Mouse (Mus musculus) ES-Bruce4 (cell line): ENCODE measurements around the gene Upb1. TPM values are rescaled to one million over a fixed set of nuclear protein-coding genes. Genes with fewer than 3 reads are reported as not detected.

Source experiments
- H3K27ac ChIP-seq: 2 replicates; pipeline ENCODE4 v1.5.1; 2012; ENCODE audit warnings: low read length, inconsistent platforms; ENCODE audit not compliant: insufficient read depth
- H3K27me3 ChIP-seq: 2 replicates; pipeline ENCODE4 v1.6.1; 2012; ENCODE audit warnings: mild to moderate bottlenecking, low read length, inconsistent platforms; ENCODE audit not compliant: control insufficient read depth, poor library complexity, insufficient read depth, severe bottlenecking
- H3K36me3 ChIP-seq: 2 replicates; pipeline ENCODE4 v1.6.1; 2012; ENCODE audit warnings: inconsistent platforms, mild to moderate bottlenecking, low read length, moderate library complexity; ENCODE audit not compliant: control insufficient read depth, poor library complexity, insufficient read depth, severe bottlenecking
- H3K4me1 ChIP-seq: one replicate; pipeline ENCODE4 v1.8.1; 2011; ENCODE audit warnings: low read length; ENCODE audit not compliant: control insufficient read depth, insufficient read depth
- H3K4me3 ChIP-seq: 2 replicates; pipeline ENCODE4 v1.5.1; 2011; ENCODE audit warnings: low read depth, mild to moderate bottlenecking, low read length
- H3K9ac ChIP-seq: 2 replicates; pipeline ENCODE4 v1.6.1; 2012; ENCODE audit warnings: low read depth, mild to moderate bottlenecking, inconsistent platforms; ENCODE audit not compliant: poor library complexity, severe bottlenecking
- H3K9me3 ChIP-seq: replicated peaks from 2 replicates; pipeline ENCODE4 v1.6.1; 2012; ENCODE audit warnings: mild to moderate bottlenecking, low read length, inconsistent platforms; ENCODE audit not compliant: control insufficient read depth, poor library complexity, insufficient read depth, severe bottlenecking
- CTCF ChIP-seq: IDR thresholded peaks from one replicate; pipeline ENCODE4 v1.8.1; 2011; ENCODE audit warnings: low read depth, low read length
- EP300 ChIP-seq: IDR thresholded peaks from 2 replicates; pipeline ENCODE4 v1.6.1; 2011; ENCODE audit warnings: low read depth, low read length; ENCODE audit not compliant: insufficient read depth
- POLR2A ChIP-seq: IDR thresholded peaks from one replicate; pipeline ENCODE4 v1.8.1; 2011; ENCODE audit warnings: low read length; ENCODE audit not compliant: insufficient read depth
- polyA plus RNA-seq: library from polyadenylated mRNA; stranded (reverse); fragments of >200 nt; gene quantifications from 2 replicates; pipeline ENCODE4 v1.2.4, GENCODE M21; 2011; ENCODE audit warnings: low read depth; ENCODE audit not compliant: missing spikeins, insufficient read depth, insufficient read length

The Upb1 gene
- polyA plus RNA-seq, 1 experiment = not detected

GRCm38 (mm10) chr10:75439211-75439811, 38.4 kb downstream of the Upb1 start:
- Histone ChIP-seq H3K27ac (no peak overlapping the region), H3K36me3 (no peaks in the 10 kb centered on the region), H3K4me1 (no peaks in the 10 kb centered on the region), H3K4me3 (no peak overlapping the region), H3K9ac (no peak overlapping the region), H3K9me3 (no peaks in the 10 kb centered on the region), H3K27me3 (no peaks in the 10 kb centered on the region)
- TF ChIP-seq EP300 = no peak
- peak; percentile 69 for TF ChIP-seq CTCF

GRCm38 (mm10) chr10:75440756-75441155, 39.8 kb downstream of the Upb1 start:
- no peaks in the 10 kb centered on the region for H3K27me3 ChIP-seq
- no peaks in the 10 kb centered on the region for H3K36me3 ChIP-seq
- H3K9me3 ChIP-seq = no peaks in the 10 kb centered on the region
- TF ChIP-seq POLR2A (no peak), CTCF (no peak), EP300 (no peak)
- H3K27ac ChIP-seq = no peak overlapping the region
- no peak overlapping the region for H3K9ac ChIP-seq
- no peaks in the 10 kb centered on the region for H3K4me1 ChIP-seq
- H3K4me3 ChIP-seq = no peak overlapping the region

GRCm38 (mm10) chr10:75441800-75442199, 40.9 kb downstream of the Upb1 start:
- Histone ChIP-seq H3K4me3 (no peak overlapping the region), H3K4me1 (no peaks in the 10 kb centered on the region), H3K9me3 (no peaks in the 10 kb centered on the region), H3K9ac (no peak overlapping the region), H3K27me3 (no peaks in the 10 kb centered on the region), H3K36me3 (no peaks in the 10 kb centered on the region), H3K27ac (no peak overlapping the region)
- TF ChIP-seq CTCF (no peak), EP300 (no peak), POLR2A (no peak)

GRCm38 (mm10) chr10:75443017-75443416, 42.1 kb downstream of the Upb1 start:
- Histone ChIP-seq H3K27me3 (no peaks in the 10 kb centered on the region), H3K4me1 (no peaks in the 10 kb centered on the region), H3K36me3 (no peaks in the 10 kb centered on the region), H3K4me3 (no peak overlapping the region), H3K9me3 (no peaks in the 10 kb centered on the region), H3K27ac (no peak overlapping the region), H3K9ac (no peak overlapping the region)
- TF ChIP-seq CTCF (no peak), EP300 (no peak), POLR2A (no peak)

- TF ChIP-seq EP300 = no peak
- no peak for TF ChIP-seq CTCF
- no peak for TF ChIP-seq POLR2A
- H3K4me3 ChIP-seq = no peak overlapping the region
- no peaks in the 10 kb centered on the region for H3K9me3 ChIP-seq
- H3K27me3 ChIP-seq = no peaks in the 10 kb centered on the region
- no peaks in the 10 kb centered on the region for H3K4me1 ChIP-seq
- H3K27ac ChIP-seq = no peak overlapping the region
- H3K36me3 ChIP-seq = no peaks in the 10 kb centered on the region
- no peak overlapping the region for H3K9ac ChIP-seq
Observed at GRCm38 (mm10) chr10:75444111-75444826, 43.4 kb downstream of the Upb1 start.

- H3K4me3 ChIP-seq = no peak overlapping the region
- no peak overlapping the region for H3K9ac ChIP-seq
- H3K27me3 ChIP-seq = no peaks in the 10 kb centered on the region
- H3K4me1 ChIP-seq = no peaks in the 10 kb centered on the region
- H3K27ac ChIP-seq = no peak overlapping the region
- no peaks in the 10 kb centered on the region for H3K9me3 ChIP-seq
- H3K36me3 ChIP-seq = no peaks in the 10 kb centered on the region
- TF ChIP-seq EP300 = no peak
- no peak for TF ChIP-seq POLR2A
- no peak for TF ChIP-seq CTCF
Observed at GRCm38 (mm10) chr10:75445030-75445429, 44.1 kb downstream of the Upb1 start.
